Mouse (Mus musculus) embryo, embryonic 11.5 days (tissue): Measurements from ENCODE around the gene Zfand5.
"Not testable (repeated sequence)": the region's sequence is repeated elsewhere in the genome, so short reads cannot be mapped to it uniquely, and the experiment has no call there.

Source experiments
- DNase-seq: peaks from one replicate; pipeline ENCODE4 v3.0.0-alpha.2; 2012; ENCODE audit warnings: low read depth, low spot score

Gene Zfand5

GRCm38 (mm10) chr19:21271741-21272654 is at the start of gene Zfand5:
Gene Zfand5 (plus strand): TSS chr19:21272278.
- peak; percentile 94 for DNase-seq

GRCm38 (mm10) chr19:21227131-21227530 is 44.9 kb upstream of the Zfand5 start:
- DNase-seq: no peak

- DNase-seq: no peak
Observed at GRCm38 (mm10) chr19:21227754-21228153, 44.3 kb upstream of the Zfand5 start.

- DNase-seq: not testable (repeated sequence)
Observed at GRCm38 (mm10) chr19:21248730-21249129, 23.3 kb upstream of the Zfand5 start.

- no peak for DNase-seq
Observed at GRCm38 (mm10) chr19:21253846-21254245, 18.2 kb upstream of the Zfand5 start.

GRCm38 (mm10) chr19:21255920-21256319 is 16.2 kb upstream of the Zfand5 start:
- DNase-seq: no peak

GRCm38 (mm10) chr19:21259453-21259852 is 12.6 kb upstream of the Zfand5 start:
- DNase-seq: no peak

- no peak for DNase-seq
Observed at GRCm38 (mm10) chr19:21260280-21260679, 11.8 kb upstream of the Zfand5 start.

- DNase-seq: peak; percentile 11
Observed at GRCm38 (mm10) chr19:21271186-21271585, 892 bp upstream of the Zfand5 start.

GRCm38 (mm10) chr19:21272655-21273284 is 692 bp downstream of the Zfand5 start:
- peak; percentile 50 for DNase-seq

GRCm38 (mm10) chr19:21273440-21273839 is 1.4 kb downstream of the Zfand5 start:
- DNase-seq: no peak

GRCm38 (mm10) chr19:21274181-21274591 is 2.1 kb downstream of the Zfand5 start:
- peak; percentile 36 for DNase-seq

GRCm38 (mm10) chr19:21274714-21275113 is 2.6 kb downstream of the Zfand5 start:
- no peak for DNase-seq

- DNase-seq: no peak
Observed at GRCm38 (mm10) chr19:21276317-21276716, 4.2 kb downstream of the Zfand5 start.

GRCm38 (mm10) chr19:21286421-21287097 is 14.5 kb downstream of the Zfand5 start:
- no peak for DNase-seq

GRCm38 (mm10) chr19:21297411-21297810 is 25.3 kb downstream of the Zfand5 start:
- DNase-seq: no peak

GRCm38 (mm10) chr19:21301787-21302186 is 29.7 kb downstream of the Zfand5 start:
- DNase-seq: no peak

- DNase-seq: no peak
Observed at GRCm38 (mm10) chr19:21307755-21308154, 35.7 kb downstream of the Zfand5 start.

- not testable (repeated sequence) for DNase-seq
Observed at GRCm38 (mm10) chr19:21310364-21310763, 38.3 kb downstream of the Zfand5 start.

GRCm38 (mm10) chr19:21315701-21316100 is 43.6 kb downstream of the Zfand5 start:
- DNase-seq: no peak

- DNase-seq: no peak
Observed at GRCm38 (mm10) chr19:21319618-21320017, 47.5 kb downstream of the Zfand5 start.

- DNase-seq: no peak
Observed at GRCm38 (mm10) chr19:21325333-21325732, 53.3 kb downstream of the Zfand5 start.
